Comparison of ENCODE assay signal across 17 mouse cellular contexts in the genomic region with DNA sequence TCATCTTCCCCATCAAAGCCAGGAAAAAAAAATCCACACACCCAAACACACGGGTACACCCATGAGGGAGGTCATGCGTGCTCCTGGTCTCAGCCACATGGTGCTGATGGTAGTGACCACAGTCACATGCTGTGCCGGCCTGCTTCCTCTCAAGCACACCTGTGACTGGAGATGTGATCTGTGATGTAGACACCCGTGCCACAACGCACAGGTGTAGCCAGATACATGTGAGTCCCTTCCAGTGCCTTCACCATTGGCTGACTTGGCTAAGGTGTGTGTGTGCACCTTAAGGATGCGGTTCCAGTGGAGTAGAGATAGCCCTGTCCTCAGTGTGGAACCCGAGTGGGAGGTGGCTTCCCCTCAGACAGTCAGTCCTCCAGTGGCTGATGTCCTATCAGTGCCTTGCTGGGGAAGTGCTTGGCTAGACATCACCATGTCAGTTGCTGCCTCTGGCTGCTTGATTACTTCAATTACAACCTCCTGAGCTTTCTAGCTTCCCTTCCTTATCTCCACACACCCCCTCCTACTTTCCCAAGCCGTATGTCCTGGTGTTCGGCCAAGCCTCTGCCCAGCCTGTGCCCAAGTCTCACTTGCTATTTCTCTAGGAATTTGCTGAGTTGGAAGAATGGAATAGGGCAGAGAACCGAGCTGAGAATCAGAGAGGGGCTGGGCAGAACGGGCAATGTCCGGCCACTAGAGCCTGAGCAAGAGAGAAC. TPM values are rescaled to one million over a fixed set of nuclear protein-coding genes. Genes with fewer than 3 reads are reported as not detected.
DNase-seq lines count a peak whose midpoint lies in the region; ATAC-seq and TF ChIP-seq lines count a peak whose summit lies in the region.
"Had no signal": no experiment of that assay in that cellular context is flagged by ENCODE, and none has a peak within 500 bp of the region (broad histone marks: within the 10 kb centered on the region; RNA-seq: fewer than 3 reads in every experiment).

No protein-coding gene starts in this region.

- peaks cover 37% of the 10 kb centered on the region for H3K27me3 ChIP-seq in embryonic facial prominence, embryonic 12.5 days
- peaks cover 45% of the 10 kb centered on the region for H3K27me3 ChIP-seq in embryonic facial prominence, embryonic 10.5 days (replicated peaks; ENCODE audit: low read depth, poor library complexity, severe bottlenecking)
- H3K27me3 ChIP-seq in heart, postnatal 0 days (ENCODE audit: control insufficient read depth, insufficient read depth, low read length) = peaks cover 12% of the 10 kb centered on the region; the same call in 1 of the 2 replicates
- peaks cover 56% of the 10 kb centered on the region for H3K27me3 ChIP-seq in megakaryocyte, embryonic 14.5 days (replicated peaks)
- peaks cover 4% of the 10 kb centered on the region; the same call in 1 of the 2 replicates for H3K27me3 ChIP-seq in splenic B cell, adult 2 months (ENCODE audit: control insufficient read depth, insufficient read depth, low read length, poor library complexity, severe bottlenecking)

- H3K36me3 ChIP-seq in embryonic facial prominence, embryonic 12.5 days = peaks cover 3% of the 10 kb centered on the region
- H3K36me3 ChIP-seq in embryonic facial prominence, embryonic 10.5 days (replicated peaks) = peaks cover 14% of the 10 kb centered on the region
- H3K36me3 ChIP-seq in heart, postnatal 0 days (replicated peaks; ENCODE audit: control insufficient read depth, insufficient read depth, low read length) = no peaks in the 10 kb centered on the region
- H3K36me3 ChIP-seq in megakaryocyte, embryonic 14.5 days (replicated peaks; ENCODE audit: low read length) = peaks cover 20% of the 10 kb centered on the region
- H3K36me3 ChIP-seq in splenic B cell, adult 2 months (ENCODE audit: control insufficient read depth, insufficient read depth, low read length, poor library complexity, severe bottlenecking) = 0 out of 2 replicates have a peak, but pooled peaks cover under 1% of the 10 kb centered on the region
- H3K36me3 ChIP-seq: hindbrain, embryonic 15.5 days had no signal

- intact Hi-C loops in heart, postnatal 36 days (cut with DNase I) = loop anchor here (5.0 kb wide), 1 partner anchor 178 kb away; a partner anchor contains a TSS

- DNase-seq in embryonic facial prominence, embryonic 10.5 days (ENCODE audit: low spot score) = no peak
- DNase-seq in heart, postnatal 0 days (ENCODE audit: low spot score) = no peak
- DNase-seq in heart, postnatal 36 days = no peak
- DNase-seq in splenic B cell, adult 2 months (ENCODE audit: low read depth, low spot score) = peak; percentile 45
- no peak for DNase-seq in adipocyte (ENCODE audit: low spot score)
- DNase-seq: cerebellum, adult 9-11 months; lung, adult 18-20 months; lung, postnatal 14 days; retina, postnatal 1 day had no signal

- H3K9me3 ChIP-seq in embryonic facial prominence, embryonic 12.5 days = no peaks in the 10 kb centered on the region
- H3K9me3 ChIP-seq in embryonic facial prominence, embryonic 10.5 days = no peaks in the 10 kb centered on the region
- no peaks in the 10 kb centered on the region for H3K9me3 ChIP-seq in heart, postnatal 0 days (replicated peaks; ENCODE audit: control insufficient read depth, low read length)
- H3K9me3 ChIP-seq in megakaryocyte, embryonic 14.5 days = no peaks in the 10 kb centered on the region
- H3K9me3 ChIP-seq: hindbrain, embryonic 15.5 days had no signal

- no peak overlapping the region for H3K27ac ChIP-seq in embryonic facial prominence, embryonic 12.5 days
- H3K27ac ChIP-seq in embryonic facial prominence, embryonic 10.5 days (replicated peaks) = no peak overlapping the region
- H3K27ac ChIP-seq in heart, postnatal 0 days (ENCODE audit: low read depth) = 0 out of 2 replicates have a peak overlapping the region, but pooled peaks have one; percentile 26
- H3K27ac ChIP-seq: hindbrain, embryonic 15.5 days had no signal

- no peak overlapping the region for H3K4me2 ChIP-seq in embryonic facial prominence, embryonic 12.5 days (replicated peaks)
- H3K4me2 ChIP-seq in heart, postnatal 0 days (ENCODE audit: low read depth, low read length) = no peak overlapping the region
- H3K4me2 ChIP-seq: hindbrain, embryonic 15.5 days; liver, embryonic 11.5 days; midbrain, embryonic 11.5 days had no signal

- TF ChIP-seq CTCF in heart, postnatal 0 days (IDR thresholded peaks at IDR 0.05; ENCODE audit: low read depth) = no peak

- H3K4me3 ChIP-seq in embryonic facial prominence, embryonic 12.5 days = no peak overlapping the region
- no peak overlapping the region for H3K4me3 ChIP-seq in embryonic facial prominence, embryonic 10.5 days
- H3K4me3 ChIP-seq in heart, postnatal 0 days (ENCODE audit: low read depth, low read length) = no peak overlapping the region
- peak overlapping the region; percentile 50 for H3K4me3 ChIP-seq in megakaryocyte, embryonic 14.5 days (replicated peaks)
- H3K4me3 ChIP-seq: hindbrain, embryonic 15.5 days had no signal

- H3K4me1 ChIP-seq in embryonic facial prominence, embryonic 12.5 days = 0 out of 2 replicates have a peak, but pooled peaks cover 7% of the 10 kb centered on the region
- H3K4me1 ChIP-seq in embryonic facial prominence, embryonic 10.5 days = peaks cover 44% of the 10 kb centered on the region
- peaks cover 28% of the 10 kb centered on the region for H3K4me1 ChIP-seq in heart, postnatal 0 days (ENCODE audit: control insufficient read depth, insufficient read depth)
- H3K4me1 ChIP-seq in megakaryocyte, embryonic 14.5 days = peaks cover 65% of the 10 kb centered on the region

- H3K9ac ChIP-seq in embryonic facial prominence, embryonic 12.5 days = no peak overlapping the region
- no peak overlapping the region for H3K9ac ChIP-seq in heart, postnatal 0 days (replicated peaks; ENCODE audit: low read depth, low read length)
- H3K9ac ChIP-seq: hindbrain, embryonic 15.5 days had no signal

- 0 out of 2 replicates have a peak, but pooled peaks have one; percentile 1 for ATAC-seq in embryonic facial prominence, embryonic 12.5 days (ENCODE audit: insufficient number of reproducible peaks, insufficient read depth, low FRiP score, low TSS enrichment)
- no peak for ATAC-seq in heart, postnatal 0 days (ENCODE audit: insufficient read depth, low read depth)
- ATAC-seq in megakaryocyte, adult 5-6 weeks (ENCODE audit: poor library complexity, severe bottlenecking) = no peak

- no peak for TF ChIP-seq EP300 in heart, postnatal 0 days (IDR thresholded peaks at IDR 0.05; ENCODE audit: low read depth)

- 68% methylated on average over 12 of the region's 12 CpGs for WGBS in embryonic facial prominence, embryonic 12.5 days
- WGBS in embryonic facial prominence, embryonic 10.5 days = 70% methylated on average over 12 of the region's 12 CpGs
- 41% methylated on average over 12 of the region's 12 CpGs for WGBS in heart, postnatal 0 days

RNA-seq across cellular contexts. Expression of a gene that starts 11.0 kb away (rescaled TPM):
- polyA plus RNA-seq in embryonic facial prominence, embryonic 12.5 days (2016; fragmentation: Nextera tagmentation; extraction: Ambion mirVana) = 0.01 and 0.05 TPM in 2 replicates
- polyA plus RNA-seq in embryonic facial prominence, embryonic 10.5 days (2016; fragmentation: Nextera tagmentation; extraction: Ambion mirVana) = 0.03 TPM in 1 of 2 replicates, not detected in the other
- total RNA-seq in heart, postnatal 0 days (2014; rRNA removed; ENCODE audit: low replicate concordance) = 24.5 and 26.8 TPM in 2 replicates
- 1.8 and 2.0 TPM in 2 replicates for polyA plus RNA-seq in heart, postnatal 0 days (2015; fragmentation: Nextera tagmentation; extraction: Ambion mirVana)
- total RNA-seq in heart, postnatal 36 days (2021) = 10 to 100 TPM; 35.6 to 39.7 TPM
- 0.03 TPM in 1 of 2 replicates, not detected in the other for polyA plus RNA-seq in megakaryocyte, embryonic 14.5 days (2012; ENCODE audit: insufficient read depth, low replicate concordance)
- 0.02 and 0.04 TPM in 2 replicates for total RNA-seq in megakaryocyte, adult 5-6 weeks (2015)
- under 0.01 and 0.08 TPM in 2 replicates for total RNA-seq in megakaryocyte, adult 5-6 weeks (2017)
- total RNA-seq: granulocyte monocyte progenitor cell, adult 5-6 weeks had no signal
- polyA plus RNA-seq: limb, embryonic 11.5 days had no signal

RNA-seq across cellular contexts. Expression of a gene that starts 12.4 kb away (rescaled TPM):
- 110 TPM in 2 replicates for polyA plus RNA-seq in embryonic facial prominence, embryonic 12.5 days (2016; fragmentation: Nextera tagmentation; extraction: Ambion mirVana)
- 103 and 104 TPM in 2 replicates for polyA plus RNA-seq in embryonic facial prominence, embryonic 10.5 days (2016; fragmentation: Nextera tagmentation; extraction: Ambion mirVana)
- 15.8 and 16.6 TPM in 2 replicates for total RNA-seq in heart, postnatal 0 days (2014; rRNA removed; ENCODE audit: low replicate concordance)
- polyA plus RNA-seq in heart, postnatal 0 days (2015; fragmentation: Nextera tagmentation; extraction: Ambion mirVana) = 22.5 and 24.3 TPM in 2 replicates
- total RNA-seq in heart, postnatal 36 days (2021) = 10 to 100 TPM; 15.3 to 16.1 TPM
- 192 and 427 TPM in 2 replicates for polyA plus RNA-seq in megakaryocyte, embryonic 14.5 days (2012; ENCODE audit: insufficient read depth, low replicate concordance)
- total RNA-seq in megakaryocyte, adult 5-6 weeks (2015) = 31.9 and 32.4 TPM in 2 replicates
- total RNA-seq in megakaryocyte, adult 5-6 weeks (2017) = 25.4 and 32.2 TPM in 2 replicates

RNA-seq across cellular contexts. Expression of a gene that starts 14.8 kb away (rescaled TPM):
- 16.6 and 16.8 TPM in 2 replicates for polyA plus RNA-seq in embryonic facial prominence, embryonic 12.5 days (2016; fragmentation: Nextera tagmentation; extraction: Ambion mirVana)
- polyA plus RNA-seq in embryonic facial prominence, embryonic 10.5 days (2016; fragmentation: Nextera tagmentation; extraction: Ambion mirVana) = 16.6 and 17.3 TPM in 2 replicates
- total RNA-seq in heart, postnatal 0 days (2014; rRNA removed; ENCODE audit: low replicate concordance) = 2.6 and 7.1 TPM in 2 replicates
- polyA plus RNA-seq in heart, postnatal 0 days (2015; fragmentation: Nextera tagmentation; extraction: Ambion mirVana) = 12.3 and 13.4 TPM in 2 replicates
- 1 to 10 TPM; 6.9 to 9.9 TPM for total RNA-seq in heart, postnatal 36 days (2021)
- polyA plus RNA-seq in megakaryocyte, embryonic 14.5 days (2012; ENCODE audit: insufficient read depth, low replicate concordance) = 6.1 and 22.5 TPM in 2 replicates
- 4.0 and 4.2 TPM in 2 replicates for total RNA-seq in megakaryocyte, adult 5-6 weeks (2015)
- 40.5 and 41.6 TPM in 2 replicates for total RNA-seq in megakaryocyte, adult 5-6 weeks (2017)

RNA-seq across cellular contexts. Expression of a gene that starts 30.0 kb away (rescaled TPM):
- 0.52 and 0.56 TPM in 2 replicates for polyA plus RNA-seq in embryonic facial prominence, embryonic 12.5 days (2016; fragmentation: Nextera tagmentation; extraction: Ambion mirVana)
- 0.12 and 0.18 TPM in 2 replicates for polyA plus RNA-seq in embryonic facial prominence, embryonic 10.5 days (2016; fragmentation: Nextera tagmentation; extraction: Ambion mirVana)
- total RNA-seq in heart, postnatal 0 days (2014; rRNA removed; ENCODE audit: low replicate concordance) = 0.35 TPM in 1 of 2 replicates, not detected in the other
- polyA plus RNA-seq in heart, postnatal 0 days (2015; fragmentation: Nextera tagmentation; extraction: Ambion mirVana) = 0.16 and 0.19 TPM in 2 replicates
- 1 to 10 TPM; 1.4 to 1.7 TPM for total RNA-seq in heart, postnatal 36 days (2021)
- polyA plus RNA-seq in megakaryocyte, embryonic 14.5 days (2012; ENCODE audit: insufficient read depth, low replicate concordance) = not detected in 2 replicates
- 0.22 and 0.73 TPM in 2 replicates for total RNA-seq in megakaryocyte, adult 5-6 weeks (2015)
- 0.22 TPM in 1 of 2 replicates, not detected in the other for total RNA-seq in megakaryocyte, adult 5-6 weeks (2017)
- polyA plus RNA-seq: liver, embryonic 11.5 days had no signal

RNA-seq across cellular contexts. Expression of a gene that starts 31.0 kb away (rescaled TPM):
- polyA plus RNA-seq in embryonic facial prominence, embryonic 12.5 days (2016; fragmentation: Nextera tagmentation; extraction: Ambion mirVana) = 18.0 and 18.8 TPM in 2 replicates
- 18.6 and 19.5 TPM in 2 replicates for polyA plus RNA-seq in embryonic facial prominence, embryonic 10.5 days (2016; fragmentation: Nextera tagmentation; extraction: Ambion mirVana)
- total RNA-seq in heart, postnatal 0 days (2014; rRNA removed; ENCODE audit: low replicate concordance) = 35.7 and 37.4 TPM in 2 replicates
- polyA plus RNA-seq in heart, postnatal 0 days (2015; fragmentation: Nextera tagmentation; extraction: Ambion mirVana) = 24.0 and 25.7 TPM in 2 replicates
- 10 to 100 TPM; 54.4 to 55.5 TPM for total RNA-seq in heart, postnatal 36 days (2021)
- polyA plus RNA-seq in megakaryocyte, embryonic 14.5 days (2012; ENCODE audit: insufficient read depth, low replicate concordance) = 40.9 and 74.9 TPM in 2 replicates
- 37.0 and 41.4 TPM in 2 replicates for total RNA-seq in megakaryocyte, adult 5-6 weeks (2015)
- 25.6 and 26.8 TPM in 2 replicates for total RNA-seq in megakaryocyte, adult 5-6 weeks (2017)
